Mouse (Mus musculus): ENCODE measurements around the gene Naaladl2.

DNA sequence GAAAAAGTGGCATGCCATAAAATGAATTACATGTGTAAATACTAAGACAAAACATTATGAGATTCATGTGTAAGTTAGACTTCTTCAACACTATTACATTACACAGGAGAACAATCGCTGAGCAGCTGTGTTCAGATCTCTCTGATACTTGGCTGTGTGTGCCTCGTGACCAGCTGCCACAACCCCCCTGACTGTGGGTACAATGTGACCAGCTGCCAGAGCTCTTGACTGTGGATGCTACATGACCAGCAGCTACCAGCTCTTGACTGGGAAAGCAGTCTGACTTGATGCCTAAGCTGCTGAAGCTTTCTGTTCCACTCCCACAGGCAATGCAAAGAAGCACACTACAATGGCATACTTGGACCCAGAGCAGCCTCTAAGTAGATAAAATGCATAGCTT, 789.1 kb downstream of the Naaladl2 start:
- TF ChIP-seq CTCF (IDR thresholded peaks at IDR 0.05; ENCODE audit: borderline replicate concordance, insufficient read depth, low read depth, low read length) (no peak), POLR2A (IDR thresholded peaks at IDR 0.05; ENCODE audit: borderline replicate concordance, insufficient read depth, low read length) (no peak)
